Mouse (Mus musculus) spleen, embryonic (tissue): ENCODE measurements around the gene Olfr845.

Source experiments
- CTCF ChIA-PET: fragments of 350-600 bp; sonication (Branson Sonifier 250); formaldehyde crosslinking; loops from one replicate; lab custom pipeline; 2022; lab: Charles Lee

Gene Olfr845

DNA sequence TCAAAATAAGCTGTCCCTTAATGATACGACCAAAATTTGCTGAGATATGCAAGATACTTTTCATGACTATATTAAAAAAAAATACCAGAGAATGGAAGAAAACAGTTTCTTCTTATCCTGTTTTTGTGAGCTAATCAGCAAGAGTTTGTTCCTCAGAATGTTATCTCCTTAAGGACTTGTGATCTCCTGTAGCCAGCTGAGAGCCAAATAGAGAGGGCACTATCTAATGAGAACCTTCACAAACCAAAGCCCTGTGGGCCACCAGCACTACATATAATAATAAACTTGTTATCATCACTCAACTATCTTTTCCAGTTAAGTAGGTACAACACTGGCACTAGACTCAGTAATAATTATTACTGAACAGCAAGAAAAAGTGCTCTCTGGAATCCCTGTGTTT is at the start of gene Olfr845:
TSS of gene Olfr845 (plus strand) at position 301 of the 400 bp plus-strand sequence.
- CTCF ChIA-PET = no interaction called here

DNA sequence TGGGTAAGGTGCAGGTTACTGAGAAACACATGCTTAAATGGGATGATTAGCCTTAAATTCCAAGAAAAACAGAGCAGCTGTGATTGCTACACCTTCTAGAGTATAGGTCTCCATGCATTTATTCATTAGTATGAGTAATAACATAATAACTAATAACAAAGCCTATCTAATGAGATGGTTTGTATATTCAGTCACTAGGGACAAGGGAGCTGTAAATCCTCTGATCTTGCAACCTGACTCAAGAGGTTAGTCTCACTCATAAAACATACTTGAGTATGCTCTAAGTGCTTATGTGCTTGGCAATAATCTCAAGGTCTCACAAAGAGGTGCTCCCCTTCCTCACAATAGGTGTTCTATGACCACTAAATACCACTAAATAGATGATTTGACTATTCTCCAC is 20.2 kb upstream of the Olfr845 start, which contains the start of gene Olfr844:
TSS of gene Olfr844 (plus strand) at position 301 of the 400 bp plus-strand sequence.
- CTCF ChIA-PET = no interaction called here

DNA sequence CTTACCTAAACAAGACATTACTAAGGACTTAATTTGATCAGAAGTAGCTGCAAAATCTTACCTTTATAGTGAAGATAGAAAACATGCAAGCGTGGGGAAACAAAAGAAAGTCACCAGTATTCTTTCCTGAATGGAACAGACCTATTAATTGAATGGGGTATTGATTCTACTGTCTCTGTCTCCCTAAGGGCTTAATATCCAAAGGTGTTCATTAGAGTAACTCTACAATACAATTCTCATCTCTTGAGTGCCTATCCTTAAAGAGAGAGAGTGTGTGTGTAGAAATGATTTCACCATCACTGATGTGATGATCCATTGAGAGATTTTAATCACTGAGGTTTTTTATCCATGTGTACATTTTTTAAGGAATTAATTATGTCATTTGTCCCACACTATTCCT is 27.6 kb downstream of the Olfr845 start, which contains the start of gene Olfr846:
TSS of gene Olfr846 (minus strand) at position 101 of the 400 bp plus-strand sequence.
- CTCF ChIA-PET = no interaction called here

GRCm38 (mm10) chr9:19378569-19378968 is 42.3 kb downstream of the Olfr845 start, which contains the start of gene Olfr847:
Gene Olfr847 (minus strand): TSS chr9:19378669.
- CTCF ChIA-PET = no interaction called here
